Mouse (Mus musculus): ENCODE results near the gene Rras2. TPM values are rescaled to one million over a fixed set of nuclear protein-coding genes. Genes with fewer than 3 reads are reported as not detected.
A peak's percentile ranks its signal among the peaks of the same experiment; 100 is the strongest.

Gene Rras2
- polyA plus RNA-seq, 1 experiment, result 27.4 TPM

- Histone ChIP-seq H3K36me3 (ENCODE audit: control insufficient read depth, insufficient read depth, low read length) (no peaks in the 10 kb centered on the region), H3K27me3 (ENCODE audit: control insufficient read depth, insufficient read depth, low read length) (no peaks in the 10 kb centered on the region), H3K4me3 (ENCODE audit: control insufficient read depth, insufficient read depth, low read length) (no peak overlapping the region), H3K4me1 (replicated peaks; ENCODE audit: control insufficient read depth, insufficient read depth, low read length) (peaks cover 17% of the 10 kb centered on the region), H3K27ac (ENCODE audit: control insufficient read depth, insufficient read depth, low read length) (no peak overlapping the region)
- TF ChIP-seq POLR2A (IDR thresholded peaks at IDR 0.05; ENCODE audit: control insufficient read depth, extremely low read depth, insufficient read depth, low read length, poor library complexity) (no peak), CTCF (IDR thresholded peaks at IDR 0.05; ENCODE audit: borderline replicate concordance, control insufficient read depth, extremely low read depth, insufficient read depth, low read length, poor library complexity) (peak; percentile 57; the same call in 1 of the 2 replicates)
- 50% methylated on average over 24 of the region's 24 CpGs for WGBS
- peak; percentile 42 for DNase-seq
These were observed 13.8 kb downstream of the Rras2 start for GRCm38 (mm10) chr7:114103629-114104347.

- WGBS, result 91% methylated on average over 4 of the region's 4 CpGs
- Histone ChIP-seq H3K4me3 (ENCODE audit: control insufficient read depth, insufficient read depth, low read length) (no peak overlapping the region), H3K4me1 (replicated peaks; ENCODE audit: control insufficient read depth, insufficient read depth, low read length) (peaks cover 17% of the 10 kb centered on the region), H3K27me3 (ENCODE audit: control insufficient read depth, insufficient read depth, low read length) (no peaks in the 10 kb centered on the region), H3K27ac (ENCODE audit: control insufficient read depth, insufficient read depth, low read length) (no peak overlapping the region), H3K36me3 (ENCODE audit: control insufficient read depth, insufficient read depth, low read length) (no peaks in the 10 kb centered on the region)
- no peak for TF ChIP-seq CTCF (IDR thresholded peaks at IDR 0.05; ENCODE audit: borderline replicate concordance, control insufficient read depth, extremely low read depth, insufficient read depth, low read length, poor library complexity)
- no peak for TF ChIP-seq POLR2A (IDR thresholded peaks at IDR 0.05; ENCODE audit: control insufficient read depth, extremely low read depth, insufficient read depth, low read length, poor library complexity)
- DNase-seq, result no peak
These were observed 14.4 kb downstream of the Rras2 start for GRCm38 (mm10) chr7:114103152-114103551.

GRCm38 (mm10) chr7:114102609-114103008 lies 15.0 kb downstream of the Rras2 start:
- TF ChIP-seq CTCF (IDR thresholded peaks at IDR 0.05; ENCODE audit: borderline replicate concordance, control insufficient read depth, extremely low read depth, insufficient read depth, low read length, poor library complexity), result no peak
- no peak for TF ChIP-seq POLR2A (IDR thresholded peaks at IDR 0.05; ENCODE audit: control insufficient read depth, extremely low read depth, insufficient read depth, low read length, poor library complexity)
- H3K4me3 ChIP-seq (ENCODE audit: control insufficient read depth, insufficient read depth, low read length), result no peak overlapping the region
- 95% methylated on average over 4 of the region's 4 CpGs for WGBS
- no peaks in the 10 kb centered on the region for H3K27me3 ChIP-seq (ENCODE audit: control insufficient read depth, insufficient read depth, low read length)
- H3K27ac ChIP-seq (ENCODE audit: control insufficient read depth, insufficient read depth, low read length), result no peak overlapping the region
- no peaks in the 10 kb centered on the region for H3K36me3 ChIP-seq (ENCODE audit: control insufficient read depth, insufficient read depth, low read length)
- peaks cover 17% of the 10 kb centered on the region for H3K4me1 ChIP-seq (replicated peaks; ENCODE audit: control insufficient read depth, insufficient read depth, low read length)
- no peak for DNase-seq

GRCm38 (mm10) chr7:114101412-114101811 lies 16.2 kb downstream of the Rras2 start:
- TF ChIP-seq POLR2A (IDR thresholded peaks at IDR 0.05; ENCODE audit: control insufficient read depth, extremely low read depth, insufficient read depth, low read length, poor library complexity) (no peak), CTCF (IDR thresholded peaks at IDR 0.05; ENCODE audit: borderline replicate concordance, control insufficient read depth, extremely low read depth, insufficient read depth, low read length, poor library complexity) (no peak)
- H3K4me3 ChIP-seq (ENCODE audit: control insufficient read depth, insufficient read depth, low read length), result no peak overlapping the region
- H3K27ac ChIP-seq (ENCODE audit: control insufficient read depth, insufficient read depth, low read length), result no peak overlapping the region
- WGBS, result 91% methylated on average over 3 of the region's 3 CpGs
- no peaks in the 10 kb centered on the region for H3K27me3 ChIP-seq (ENCODE audit: control insufficient read depth, insufficient read depth, low read length)
- DNase-seq, result no peak
- no peaks in the 10 kb centered on the region for H3K36me3 ChIP-seq (ENCODE audit: control insufficient read depth, insufficient read depth, low read length)
- H3K4me1 ChIP-seq (replicated peaks; ENCODE audit: control insufficient read depth, insufficient read depth, low read length), result peaks cover 17% of the 10 kb centered on the region

- Histone ChIP-seq H3K36me3 (ENCODE audit: control insufficient read depth, insufficient read depth, low read length) (no peaks in the 10 kb centered on the region), H3K27me3 (ENCODE audit: control insufficient read depth, insufficient read depth, low read length) (no peaks in the 10 kb centered on the region), H3K4me1 (replicated peaks; ENCODE audit: control insufficient read depth, insufficient read depth, low read length) (peaks cover 34% of the 10 kb centered on the region), H3K27ac (ENCODE audit: control insufficient read depth, insufficient read depth, low read length) (no peak overlapping the region), H3K4me3 (ENCODE audit: control insufficient read depth, insufficient read depth, low read length) (no peak overlapping the region)
- TF ChIP-seq CTCF (IDR thresholded peaks at IDR 0.05; ENCODE audit: borderline replicate concordance, control insufficient read depth, extremely low read depth, insufficient read depth, low read length, poor library complexity) (no peak), POLR2A (IDR thresholded peaks at IDR 0.05; ENCODE audit: control insufficient read depth, extremely low read depth, insufficient read depth, low read length, poor library complexity) (no peak)
- DNase-seq, result no peak
- WGBS, result 86% methylated on average over 8 of the region's 8 CpGs
These were observed 23.9 kb downstream of the Rras2 start for GRCm38 (mm10) chr7:114093548-114094174.

GRCm38 (mm10) chr7:114090892-114091545 lies 26.6 kb downstream of the Rras2 start:
- Histone ChIP-seq H3K4me1 (replicated peaks; ENCODE audit: control insufficient read depth, insufficient read depth, low read length) (peaks cover 44% of the 10 kb centered on the region), H3K36me3 (ENCODE audit: control insufficient read depth, insufficient read depth, low read length) (no peaks in the 10 kb centered on the region), H3K4me3 (ENCODE audit: control insufficient read depth, insufficient read depth, low read length) (no peak overlapping the region), H3K27me3 (ENCODE audit: control insufficient read depth, insufficient read depth, low read length) (no peaks in the 10 kb centered on the region), H3K27ac (ENCODE audit: control insufficient read depth, insufficient read depth, low read length) (0 out of 2 replicates have a peak overlapping the region, but pooled peaks have one; percentile 23)
- DNase-seq, result no peak
- 53% methylated on average over 10 of the region's 10 CpGs for WGBS
- TF ChIP-seq CTCF (IDR thresholded peaks at IDR 0.05; ENCODE audit: borderline replicate concordance, control insufficient read depth, extremely low read depth, insufficient read depth, low read length, poor library complexity) (no peak), POLR2A (IDR thresholded peaks at IDR 0.05; ENCODE audit: control insufficient read depth, extremely low read depth, insufficient read depth, low read length, poor library complexity) (no peak)
